Mouse (Mus musculus) left cerebral cortex, postnatal 4 days (tissue): ENCODE data around the gene Adgrl3. TPM values are rescaled to one million over a fixed set of nuclear protein-coding genes. Genes with fewer than 3 reads are reported as not detected.

Experiments used
- DNase-seq: peaks from one replicate; pipeline ENCODE4 v3.0.0-alpha.2; 2022
- intact Hi-C: fragments of 180-260 bp; cut with DNase I; formaldehyde crosslinking; loops from one replicate; pipeline ENCODE4 v1.15.1; 2025
- microRNA-seq: library from miRNA; unstranded; fragments of <30 nt; microRNA quantifications from one replicate; pipeline ENCODE4 v1.2.0, GENCODE M21; 2022
- total RNA-seq, 2 experiments: library from RNA; stranded (reverse); gene quantifications; 2 replicates each; pipeline ENCODE4 v1.2.3; 2021

Adgrl3 gene
- total RNA-seq, 2 experiments from 2014 or later, result 247 to 254 TPM

GRCm38 (mm10) chr5:81784770-81785169 lies 764.8 kb downstream of the Adgrl3 start:
- intact Hi-C loops, result no loop called here
- no peak for DNase-seq

DNA sequence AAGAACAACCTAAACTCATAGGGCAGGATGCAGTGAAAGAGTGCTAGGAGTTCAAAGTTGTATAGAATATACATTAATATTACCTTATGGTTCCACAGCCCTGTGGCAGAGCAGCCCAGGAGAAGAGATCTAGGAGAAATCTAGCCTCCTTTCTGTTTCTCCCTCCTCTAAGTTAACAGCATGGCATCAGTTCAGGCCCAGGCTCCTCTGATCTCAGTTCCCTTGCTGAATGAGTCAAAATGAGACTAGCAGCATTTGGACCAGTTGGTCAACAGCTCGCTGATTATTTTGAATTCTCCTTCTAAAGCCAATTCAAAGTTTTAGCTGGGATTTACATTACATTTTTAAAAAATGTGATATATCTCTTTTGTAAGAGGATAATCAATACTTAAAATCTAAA lies 770.8 kb downstream of the Adgrl3 start:
- intact Hi-C loops, result no loop called here
- no peak for DNase-seq

GRCm38 (mm10) chr5:81794125-81794524 lies 774.2 kb downstream of the Adgrl3 start:
- intact Hi-C loops, result no loop called here
- no peak for DNase-seq

GRCm38 (mm10) chr5:81794601-81795000 lies 774.7 kb downstream of the Adgrl3 start:
- intact Hi-C loops, result no loop called here

GRCm38 (mm10) chr5:81796128-81796527 lies 776.2 kb downstream of the Adgrl3 start:
- no peak for DNase-seq
- intact Hi-C loops, result no loop called here

More at GRCm38 (mm10) chr5:81794601-81795000, 774.7 kb downstream of the Adgrl3 start:
- no peak for DNase-seq

GRCm38 (mm10) chr5:81810966-81811365 lies 791.0 kb downstream of the Adgrl3 start:
- intact Hi-C loops, result no loop called here

DNA sequence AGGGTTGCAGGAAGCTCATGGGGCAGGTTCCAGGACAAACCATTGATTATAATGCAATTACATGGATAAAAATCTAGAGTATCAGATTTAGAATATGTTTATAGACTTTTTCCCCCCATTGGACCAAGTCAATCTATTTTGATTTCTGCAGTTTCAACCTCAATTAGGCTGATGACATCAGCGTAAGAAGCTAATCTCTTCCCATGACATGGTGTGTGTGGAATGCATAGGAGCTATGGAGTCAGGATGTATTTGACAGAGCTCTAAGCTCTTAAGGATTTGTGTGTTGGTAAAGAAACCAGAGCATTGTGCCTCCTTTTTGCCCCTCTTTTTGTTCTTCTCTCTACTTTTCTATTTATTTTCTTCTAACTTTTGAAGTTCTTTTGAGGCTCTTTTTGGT lies 812.1 kb downstream of the Adgrl3 start:
- no peak for DNase-seq
- intact Hi-C loops, result no loop called here

More at GRCm38 (mm10) chr5:81810966-81811365, 791.0 kb downstream of the Adgrl3 start:
- DNase-seq, result no peak

DNA sequence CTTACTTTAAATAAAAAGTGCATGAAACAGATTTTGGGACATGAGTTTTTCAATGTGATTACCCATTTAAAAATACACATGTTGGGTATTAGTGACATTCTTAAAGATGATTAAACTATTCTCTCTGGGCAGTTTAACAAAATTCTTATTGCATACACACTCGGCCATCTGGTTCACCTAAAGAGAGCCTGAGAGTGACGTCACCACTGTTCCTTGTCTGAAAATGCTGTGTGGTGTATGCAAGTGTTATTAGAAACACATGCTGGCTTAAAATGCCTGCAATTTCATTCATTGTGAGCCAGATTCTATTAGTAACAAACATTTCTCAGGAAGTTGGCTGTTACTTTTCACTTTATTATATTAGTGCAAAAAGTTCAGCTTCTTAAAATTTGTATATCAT lies 812.7 kb downstream of the Adgrl3 start:
- no peak for DNase-seq
- intact Hi-C loops, result no loop called here

DNA sequence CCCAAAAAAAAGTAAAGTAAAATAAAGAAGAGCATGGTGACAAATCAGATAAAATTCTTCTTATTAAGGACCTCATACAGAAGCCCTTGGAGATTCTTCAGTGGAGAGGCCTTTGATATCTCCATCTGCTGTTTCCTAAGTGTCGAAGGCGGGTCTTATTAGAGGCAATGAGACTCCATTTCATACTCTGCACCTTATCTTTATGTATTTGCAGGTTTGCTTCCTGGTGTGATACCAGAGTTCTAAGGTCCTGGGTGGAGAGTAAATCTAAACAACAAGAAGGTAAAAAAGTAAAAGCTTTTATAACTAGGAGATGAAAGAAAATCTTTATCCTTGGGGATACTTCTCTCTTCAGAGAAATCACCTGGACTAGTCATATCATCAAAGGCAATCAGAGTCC lies 817.9 kb downstream of the Adgrl3 start:
- intact Hi-C loops, result no loop called here
- DNase-seq, result no peak

- intact Hi-C loops, result no loop called here
- no peak for DNase-seq
Measured at GRCm38 (mm10) chr5:81843798-81844197, 823.9 kb downstream of the Adgrl3 start.

- DNase-seq, result no peak
- intact Hi-C loops, result no loop called here
Measured at GRCm38 (mm10) chr5:81870336-81870735, 850.4 kb downstream of the Adgrl3 start.

Small RNA genes lying within 50 kb of the gene (microRNA-seq; reads per million reads assigned to microRNA genes)
- gene Gm22048, result not detected
